Mouse (Mus musculus) thymus, postnatal 25 days (tissue): ENCODE data around the gene Rufy3.

Experiments used
- DNase-seq: peaks from one replicate; pipeline ENCODE4 v3.0.0; 2022

The Rufy3 gene

GRCm38 (mm10) chr5:88575506-88576338, 10.9 kb downstream of the Rufy3 start:
- no peak for DNase-seq

- DNase-seq = no peak
These were observed 15.8 kb downstream of the Rufy3 start for GRCm38 (mm10) chr5:88580681-88581080.

GRCm38 (mm10) chr5:88581343-88581742, 16.5 kb downstream of the Rufy3 start:
- no peak for DNase-seq

GRCm38 (mm10) chr5:88583271-88584031, 18.6 kb downstream of the Rufy3 start:
- DNase-seq = no peak

- no peak for DNase-seq
These were observed 19.2 kb downstream of the Rufy3 start for GRCm38 (mm10) chr5:88584061-88584460.

- DNase-seq = no peak
These were observed 21.8 kb downstream of the Rufy3 start for GRCm38 (mm10) chr5:88586407-88587174.

GRCm38 (mm10) chr5:88587211-88587934, 22.5 kb downstream of the Rufy3 start:
- no peak for DNase-seq

- no peak for DNase-seq
These were observed 23.6 kb downstream of the Rufy3 start for GRCm38 (mm10) chr5:88588481-88588880.

GRCm38 (mm10) chr5:88593421-88594172, 28.8 kb downstream of the Rufy3 start:
- no peak for DNase-seq

GRCm38 (mm10) chr5:88594173-88594569, 29.3 kb downstream of the Rufy3 start:
- DNase-seq = no peak

- no peak for DNase-seq
These were observed 31.0 kb downstream of the Rufy3 start for GRCm38 (mm10) chr5:88595537-88596455.

- DNase-seq = no peak
These were observed 34.1 kb downstream of the Rufy3 start for GRCm38 (mm10) chr5:88598961-88599360.

- DNase-seq = no peak
These were observed 37.2 kb downstream of the Rufy3 start for GRCm38 (mm10) chr5:88602030-88602429.

GRCm38 (mm10) chr5:88602713-88603112, 37.9 kb downstream of the Rufy3 start:
- DNase-seq = no peak

- DNase-seq = no peak
These were observed 39.2 kb downstream of the Rufy3 start for GRCm38 (mm10) chr5:88604046-88604445.

GRCm38 (mm10) chr5:88604641-88605358, 40.0 kb downstream of the Rufy3 start:
- DNase-seq = no peak

- no peak for DNase-seq
These were observed 49.3 kb downstream of the Rufy3 start for GRCm38 (mm10) chr5:88614129-88614528.

- no peak for DNase-seq
These were observed 52.1 kb downstream of the Rufy3 start for GRCm38 (mm10) chr5:88616988-88617387.

- no peak for DNase-seq
These were observed 62.7 kb downstream of the Rufy3 start for GRCm38 (mm10) chr5:88627545-88627944.

- no peak for DNase-seq
These were observed 64.3 kb downstream of the Rufy3 start for GRCm38 (mm10) chr5:88629125-88629524.
